Mouse (Mus musculus): ENCODE measurements at regions not wholly inside any gene's neighbourhood (a gene's known extent, or its start where the extent isn't known, plus 50 kb on each side); places are given as distances from the start of the nearest gene placed in this dataset.
A peak's percentile ranks its signal among the peaks of the same experiment; 100 is the strongest.

- DNase-seq (ENCODE audit: low spot score in 2 of 2) = no peak
Observed at GRCm38 (mm10) chr4:8374737-8375489, 136.1 kb upstream of the Car8 start.

GRCm38 (mm10) chr4:8374061-8374460 is 135.2 kb upstream of the Car8 start:
- no peak for DNase-seq (ENCODE audit: low spot score in 2 of 2)

- no peak for DNase-seq (ENCODE audit: low spot score in 2 of 2)
Observed at GRCm38 (mm10) chr4:8372069-8372468, 133.2 kb upstream of the Car8 start.

- no peak for DNase-seq (ENCODE audit: low spot score in 2 of 2)
Observed at GRCm38 (mm10) chr4:8370786-8371185, 131.9 kb upstream of the Car8 start.

- DNase-seq (ENCODE audit: low spot score in 2 of 2) = peak in 1 of 2 experiments; percentile 32
Observed at GRCm38 (mm10) chr4:8367487-8368276, 128.8 kb upstream of the Car8 start.

GRCm38 (mm10) chr4:8366978-8367377 is 128.1 kb upstream of the Car8 start:
- no peak for DNase-seq (ENCODE audit: low spot score in 2 of 2)

GRCm38 (mm10) chr4:8362409-8362808 is 123.6 kb upstream of the Car8 start:
- DNase-seq (ENCODE audit: low spot score in 2 of 2) = no peak

- DNase-seq (ENCODE audit: low spot score in 2 of 2) = no peak
Observed at GRCm38 (mm10) chr4:8361931-8362330, 123.1 kb upstream of the Car8 start.

- no peak for DNase-seq (ENCODE audit: low spot score in 2 of 2)
Observed at GRCm38 (mm10) chr4:8361305-8361704, 122.5 kb upstream of the Car8 start.

- DNase-seq (ENCODE audit: low spot score in 2 of 2) = no peak
Observed at GRCm38 (mm10) chr4:8357443-8357842, 118.6 kb upstream of the Car8 start.

GRCm38 (mm10) chr4:8341928-8342327 is 103.1 kb upstream of the Car8 start:
- no peak for DNase-seq (ENCODE audit: low spot score in 2 of 2)

- DNase-seq (ENCODE audit: low spot score in 2 of 2) = no peak
Observed at GRCm38 (mm10) chr4:8309241-8309987, 70.6 kb upstream of the Car8 start.

- DNase-seq (ENCODE audit: low spot score in 2 of 2) = no peak
Observed at GRCm38 (mm10) chr4:8292563-8292962, 53.7 kb upstream of the Car8 start.

GRCm38 (mm10) chr4:8291528-8292492 is 53.0 kb upstream of the Car8 start:
- DNase-seq (ENCODE audit: low spot score in 2 of 2) = no peak

GRCm38 (mm10) chr4:8289901-8290300 is 51.1 kb upstream of the Car8 start:
- no peak for DNase-seq (ENCODE audit: low spot score in 2 of 2)
